Mouse (Mus musculus): ENCODE measurements around the gene Tagln2.

GRCm38 (mm10) chr1:172515396-172515795, 15.5 kb downstream of the Tagln2 start:
- TF ChIP-seq CTCF (IDR thresholded peaks at IDR 0.05; ENCODE audit: control insufficient read depth, insufficient read depth, low read length) (no peak), POLR2A (IDR thresholded peaks at IDR 0.05; ENCODE audit: borderline replicate concordance, control insufficient read depth, low read depth, low read length) (no peak)

Data from bone marrow, adult 2 months (tissue).